Mouse (Mus musculus) heart, postnatal 36 days (tissue): ENCODE measurements around the gene Tmem220. TPM values are rescaled to one million over a fixed set of nuclear protein-coding genes. Genes with fewer than 3 reads are reported as not detected.

Source experiments
- total RNA-seq, 2 experiments: library from RNA; stranded (reverse); gene quantifications; 2 replicates each; pipeline ENCODE4 v1.2.3; 2021

The Tmem220 gene
- total RNA-seq, 2 experiments from 2014 or later, result 1.5 to 1.9 TPM

Other genes starting within 250 kb of the Tmem220 start
- 10 to 100 TPM in 1 of 2 experiments, 1 to 10 TPM in 1; 4.6 to 13.9 TPM for gene Pirt, start 113.2 kb upstream of the Tmem220 start, total RNA-seq
- gene Tmem238l, start 68.5 kb upstream of the Tmem220 start, total RNA-seq, result not detected
- 10 to 100 TPM; 12.5 to 16.3 TPM for gene Adprm, start 27.4 kb downstream of the Tmem220 start, total RNA-seq
- gene Sco1, start 27.5 kb downstream of the Tmem220 start, total RNA-seq, result 10 to 100 TPM; 17.9 to 21.2 TPM
- gene Myh3, start 53.1 kb downstream of the Tmem220 start, total RNA-seq, result not detected
- gene Myh2, start 145.9 kb downstream of the Tmem220 start, total RNA-seq, result not detected
- gene Myh1, start 174.9 kb downstream of the Tmem220 start, total RNA-seq, result not detected
- under 1 TPM in 1 of 2 experiments, not detected in 1; 0.08 TPM for gene Myh4, start 212.9 kb downstream of the Tmem220 start, total RNA-seq